Mouse (Mus musculus) forebrain, postnatal 0 days (tissue): ENCODE measurements around the gene Tspan9. TPM values are rescaled to one million over a fixed set of nuclear protein-coding genes. Genes with fewer than 3 reads are reported as not detected.

Source experiments
- ATAC-seq: fragments of 200-750 bp; cut with Nextera tagmentation; 2 replicates; pipeline ENCODE4 v1.8.0; 2017; ENCODE audit warnings: mild to moderate bottlenecking, moderate library complexity
- DNase-seq: peaks from one replicate; pipeline ENCODE4 v3.0.0-alpha.2; 2015
- H3K27ac ChIP-seq: fragments of 300-500 bp; sonication (generic); 2 replicates; pipeline ENCODE4 v1.5.1; 2014; ENCODE audit warnings: low read depth, mild to moderate bottlenecking, antibody characterized with exemption, low read length, moderate library complexity, mixed read lengths
- H3K27me3 ChIP-seq: fragments of 300-500 bp; sonication (generic); 2 replicates; pipeline ENCODE4 v1.6.1; 2014; ENCODE audit warnings: mild to moderate bottlenecking, low read length, mixed read lengths; ENCODE audit not compliant: insufficient read depth
- H3K36me3 ChIP-seq: fragments of 300-500 bp; sonication (generic); 2 replicates; pipeline ENCODE4 v1.6.1; 2014; ENCODE audit warnings: mild to moderate bottlenecking, moderate library complexity; ENCODE audit not compliant: insufficient read depth
- H3K4me1 ChIP-seq: fragments of 300-500 bp; sonication (generic); 2 replicates; pipeline ENCODE4 v1.6.1; 2014; ENCODE audit warnings: antibody characterized with exemption; ENCODE audit not compliant: insufficient read depth
- H3K4me2 ChIP-seq: fragments of 300-500 bp; sonication (generic); 2 replicates; pipeline ENCODE4 v1.6.1; 2014; ENCODE audit warnings: low read depth, mild to moderate bottlenecking, moderate library complexity
- H3K4me3 ChIP-seq: fragments of 300-500 bp; sonication (generic); 2 replicates; pipeline ENCODE4 v1.5.1; 2014; ENCODE audit warnings: low read depth, low read length, mixed read lengths
- H3K9ac ChIP-seq: fragments of 300-500 bp; sonication (generic); 2 replicates; pipeline ENCODE4 v1.6.1; 2014; ENCODE audit warnings: mild to moderate bottlenecking
- H3K9me3 ChIP-seq: fragments of 300-500 bp; sonication (generic); 2 replicates; pipeline ENCODE4 v1.6.1; 2016; ENCODE audit warnings: low read length
- CTCF ChIP-seq: sonication (generic); IDR thresholded peaks from 2 replicates; pipeline ENCODE4 v1.5.1; 2016; ENCODE audit warnings: antibody characterized with exemption, control low read depth, low read depth
- WGBS: fragments of 180-500 bp; shearing (Covaris S2); extraction: QIAGEN DNeasy Blood & Tissue Kit; methylation state at CpG from one replicate; pipeline ENCODE4 v1.1.7; 2014; 5-methylcytosine and 5-hydroxymethylcytosine counted together
- polyA plus RNA-seq: library from polyadenylated mRNA; unstranded; fragments of >200 nt; fragmentation: Nextera tagmentation; extraction: Ambion mirVana; gene quantifications from 2 replicates; pipeline ENCODE4 v1.2.1, GENCODE M21; 2015
- total RNA-seq: library from RNA; depleted of rRNA; stranded (reverse); fragments of >200 nt; gene quantifications from 2 replicates; pipeline ENCODE4 v1.2.3, GENCODE M21; 2014

Gene Tspan9
- total and polyA plus RNA-seq, 2 experiments from 2014 or later = 63.9 to 150 TPM

GRCm38 (mm10) chr6:128089770-128090702 is 53.4 kb downstream of the Tspan9 start:
- H3K4me3 ChIP-seq = no peak overlapping the region
- peak; percentile 18; the same call in 1 of the 2 replicates for ATAC-seq
- H3K4me2 ChIP-seq = no peak overlapping the region
- no peaks in the 10 kb centered on the region for H3K27me3 ChIP-seq
- no peaks in the 10 kb centered on the region for H3K9me3 ChIP-seq
- DNase-seq = peak; percentile 77
- no peak for TF ChIP-seq CTCF
- no peak overlapping the region for H3K27ac ChIP-seq
- no peak overlapping the region for H3K9ac ChIP-seq
- peaks cover 5% of the 10 kb centered on the region; the same call in 1 of the 2 replicates for H3K4me1 ChIP-seq
- no peaks in the 10 kb centered on the region for H3K36me3 ChIP-seq
- 71% methylated on average over 13 of the region's 13 CpGs for WGBS

GRCm38 (mm10) chr6:128088746-128089523 is 54.5 kb downstream of the Tspan9 start:
- no peak for TF ChIP-seq CTCF
- H3K4me3 ChIP-seq = no peak overlapping the region
- no peaks in the 10 kb centered on the region for H3K9me3 ChIP-seq
- H3K9ac ChIP-seq = no peak overlapping the region
- DNase-seq (no peak), ATAC-seq (no peak)
- no peaks in the 10 kb centered on the region for H3K36me3 ChIP-seq
- peaks cover 5% of the 10 kb centered on the region; the same call in 1 of the 2 replicates for H3K4me1 ChIP-seq
- no peak overlapping the region for H3K4me2 ChIP-seq
- no peaks in the 10 kb centered on the region for H3K27me3 ChIP-seq
- 79% methylated on average over 8 of the region's 8 CpGs for WGBS
- H3K27ac ChIP-seq = no peak overlapping the region

- H3K27ac ChIP-seq = peak overlapping the region; percentile 68
- peaks cover 12% of the 10 kb centered on the region; the same call in 1 of the 2 replicates for H3K4me1 ChIP-seq
- ATAC-seq (peak; percentile 68), DNase-seq (peak; percentile 65)
- no peaks in the 10 kb centered on the region for H3K27me3 ChIP-seq
- H3K4me2 ChIP-seq = no peak overlapping the region
- H3K4me3 ChIP-seq = no peak overlapping the region
- 57% methylated on average over 9 of the region's 9 CpGs for WGBS
- no peaks in the 10 kb centered on the region for H3K9me3 ChIP-seq
- 0 out of 2 replicates have a peak, but pooled peaks have one; percentile 1 for TF ChIP-seq CTCF
- no peaks in the 10 kb centered on the region for H3K36me3 ChIP-seq
- no peak overlapping the region for H3K9ac ChIP-seq
Measured at GRCm38 (mm10) chr6:128085488-128086066, 57.8 kb downstream of the Tspan9 start.

- Histone ChIP-seq H3K36me3 (no peaks in the 10 kb centered on the region), H3K27ac (no peak overlapping the region), H3K9ac (no peak overlapping the region), H3K27me3 (no peaks in the 10 kb centered on the region), H3K4me2 (no peak overlapping the region), H3K9me3 (no peaks in the 10 kb centered on the region), H3K4me1 (peaks cover 12% of the 10 kb centered on the region; the same call in 1 of the 2 replicates), H3K4me3 (no peak overlapping the region)
- TF ChIP-seq CTCF = no peak
- ATAC-seq (no peak), DNase-seq (no peak)
- 53% methylated on average over 11 of the region's 11 CpGs for WGBS
Measured at GRCm38 (mm10) chr6:128083305-128083704, 60.1 kb downstream of the Tspan9 start.

- H3K27me3 ChIP-seq = no peaks in the 10 kb centered on the region
- no peak for TF ChIP-seq CTCF
- H3K9ac ChIP-seq = no peak overlapping the region
- 90% methylated on average over 5 of the region's 5 CpGs for WGBS
- H3K4me2 ChIP-seq = no peak overlapping the region
- no peaks in the 10 kb centered on the region for H3K9me3 ChIP-seq
- H3K4me1 ChIP-seq = peaks cover 12% of the 10 kb centered on the region; the same call in 1 of the 2 replicates
- no peak overlapping the region for H3K27ac ChIP-seq
- DNase-seq = no peak
- no peak for ATAC-seq
- no peaks in the 10 kb centered on the region for H3K36me3 ChIP-seq
- no peak overlapping the region for H3K4me3 ChIP-seq
Measured at GRCm38 (mm10) chr6:128081781-128082180, 61.6 kb downstream of the Tspan9 start.

- Histone ChIP-seq H3K27ac (no peak overlapping the region), H3K4me3 (no peak overlapping the region), H3K36me3 (no peaks in the 10 kb centered on the region), H3K9me3 (no peaks in the 10 kb centered on the region), H3K4me2 (no peak overlapping the region), H3K4me1 (peaks cover 12% of the 10 kb centered on the region; the same call in 1 of the 2 replicates), H3K9ac (no peak overlapping the region), H3K27me3 (no peaks in the 10 kb centered on the region)
- DNase-seq (no peak), ATAC-seq (no peak)
- no peak for TF ChIP-seq CTCF
- 73% methylated on average over 8 of the region's 8 CpGs for WGBS
Measured at GRCm38 (mm10) chr6:128081293-128081692, 62.1 kb downstream of the Tspan9 start.
